Mouse (Mus musculus): ENCODE data around the gene Gba2.

DNA sequence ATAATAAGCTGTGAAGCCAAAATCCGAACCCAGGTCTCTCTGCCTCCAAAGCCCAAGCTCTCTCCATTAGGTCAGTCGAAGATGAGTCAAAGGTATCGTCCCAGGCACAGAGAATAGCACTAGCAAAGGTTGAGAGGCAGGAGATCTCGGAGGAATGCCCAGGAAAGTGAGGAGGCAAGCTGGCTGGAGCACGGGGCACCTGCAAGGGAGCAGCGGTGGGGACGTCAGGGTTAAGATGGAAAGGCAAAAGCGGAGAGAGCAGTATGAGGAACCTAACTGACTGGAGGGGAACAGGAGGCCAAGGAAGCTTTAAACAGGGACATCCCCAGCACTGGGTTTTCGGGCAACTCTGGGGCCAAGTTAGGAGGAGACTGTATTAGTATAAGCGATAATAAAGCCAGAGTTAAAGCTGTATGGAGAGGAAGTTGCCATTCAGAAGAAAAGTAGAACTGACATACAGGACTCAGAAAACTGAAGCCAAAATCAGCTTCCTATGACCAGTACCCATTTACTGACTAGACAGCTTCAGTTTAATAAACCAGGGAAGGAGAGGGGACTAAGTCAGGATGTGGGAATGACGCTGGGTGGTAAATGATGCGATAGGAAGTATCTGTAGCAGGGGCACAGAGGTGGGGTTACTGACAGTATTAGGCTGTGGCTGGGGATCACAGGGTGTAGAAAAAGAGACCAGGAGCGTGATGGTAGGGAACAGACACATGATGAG lies 19.0 kb downstream of the Gba2 start:
- TF ChIP-seq EP300 (IDR thresholded peaks at IDR 0.05; ENCODE audit: low read depth) = no peak
- TF ChIP-seq CTCF (IDR thresholded peaks at IDR 0.05; ENCODE audit: low read depth) = no peak
